Mouse (Mus musculus): Measurements from ENCODE around the gene Nup160. TPM values are rescaled to one million over a fixed set of nuclear protein-coding genes. Genes with fewer than 3 reads are reported as not detected.

Nup160 gene
- polyA plus RNA-seq, 1 experiment from 2014 or later = 41.1 TPM

DNA sequence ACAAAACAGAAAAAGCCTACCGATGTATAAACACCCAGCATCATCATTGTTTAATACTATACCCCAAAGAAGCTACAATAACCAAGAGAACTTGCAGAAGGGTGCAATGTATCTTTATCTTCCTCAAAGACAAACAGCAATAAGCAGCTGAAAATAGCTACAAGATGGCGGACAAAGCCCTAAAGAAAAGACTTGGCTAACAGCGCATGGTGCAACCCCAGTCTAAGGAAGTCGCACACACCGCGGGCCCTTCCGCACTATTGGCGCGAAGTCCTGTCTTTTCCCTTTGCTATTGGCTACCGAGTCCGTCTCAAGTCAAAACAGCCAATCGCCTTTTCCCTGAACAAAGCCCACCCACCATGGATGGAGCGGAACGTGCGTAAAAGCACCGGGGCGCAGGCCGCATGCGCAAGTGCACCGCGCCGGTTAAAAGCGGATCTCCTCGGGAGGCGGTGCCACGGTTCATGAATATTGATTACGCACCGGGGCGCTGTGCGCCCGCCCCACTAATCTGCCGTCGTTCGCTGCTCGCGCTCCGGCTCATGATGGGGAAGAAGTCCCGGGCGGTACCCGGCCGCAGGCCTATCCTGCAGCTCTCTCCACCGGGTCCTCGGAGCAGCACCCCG lies 68.2 kb downstream of the Nup160 start, which contains the start of gene Fnbp4:
Gene Fnbp4, plus strand, starts transcription at position 318 of the 626 bp plus-strand sequence.
- Histone ChIP-seq H3K27me3 (replicated peaks; ENCODE audit: control insufficient read depth, insufficient read depth, low read length) (no peaks in the 10 kb centered on the region), H3K9me3 (ENCODE audit: control insufficient read depth, low read length) (no peaks in the 10 kb centered on the region)
- 0% methylated on average over 44 of the region's 44 CpGs for WGBS

DNA sequence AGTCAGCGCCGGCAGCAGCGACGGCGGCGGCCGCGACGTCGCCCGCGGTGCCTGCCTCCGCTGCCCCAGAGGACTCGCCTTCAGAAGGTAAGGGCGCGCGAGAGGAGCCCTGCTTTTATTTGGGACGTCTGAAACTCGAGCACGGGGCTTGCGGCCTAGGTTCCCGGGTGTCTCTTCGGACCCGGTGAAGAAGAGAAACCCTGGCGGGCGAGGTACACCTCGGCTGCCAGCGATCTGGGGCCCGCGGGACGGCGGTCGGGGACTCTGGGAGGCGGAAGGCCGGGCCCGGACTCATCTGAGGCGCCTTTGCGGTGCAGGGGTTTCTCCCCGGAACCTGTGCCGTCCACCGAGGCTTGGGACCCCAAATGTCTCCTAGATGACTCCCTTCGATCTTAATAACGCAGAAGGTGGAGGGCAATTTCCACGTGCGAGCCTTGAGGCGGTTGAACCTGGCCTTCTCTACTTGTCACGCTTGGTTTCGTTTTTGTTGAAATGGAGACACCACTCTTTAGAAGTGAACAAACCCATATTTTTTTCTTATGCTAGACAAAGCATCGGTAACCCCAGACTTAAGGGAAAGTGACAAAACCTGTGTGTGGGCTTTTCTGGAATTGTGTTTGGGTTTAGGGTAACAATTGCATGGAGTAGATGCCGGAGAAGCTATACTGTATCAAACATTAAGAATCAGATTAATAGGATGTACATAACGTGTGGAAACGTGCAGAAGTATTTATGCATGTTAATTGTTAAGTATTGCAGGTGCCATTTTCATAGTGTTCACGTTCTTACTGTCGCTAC lies 68.9 kb downstream of the Nup160 start:
- Histone ChIP-seq H3K4me1 (ENCODE audit: control insufficient read depth, insufficient read depth, low read length) (peaks cover 14% of the 10 kb centered on the region; the same call in 1 of the 2 replicates), H3K27me3 (replicated peaks; ENCODE audit: control insufficient read depth, insufficient read depth, low read length) (no peaks in the 10 kb centered on the region), H3K27ac (replicated peaks; ENCODE audit: low read depth, low read length) (peak overlapping the region; percentile 98), H3K36me3 (ENCODE audit: control insufficient read depth, insufficient read depth, low read length) (peaks cover 38% of the 10 kb centered on the region), H3K9me3 (ENCODE audit: control insufficient read depth, low read length) (no peaks in the 10 kb centered on the region), H3K9ac (ENCODE audit: low read depth, low read length) (peak overlapping the region; percentile 99), H3K4me2 (ENCODE audit: low read depth, low read length) (peak overlapping the region; percentile 78), H3K4me3 (ENCODE audit: low read depth, low read length) (peak overlapping the region; percentile 98)
- DNase-seq (ENCODE audit: low spot score) = peak; percentile 42
- WGBS = under 1% methylated on average over 52 of the region's 54 CpGs
- peak; percentile 58 for ATAC-seq (ENCODE audit: low read depth)

More for the DNA sequence above, 68.2 kb downstream of the Nup160 start, which contains the start of gene Fnbp4:
- ATAC-seq (ENCODE audit: low read depth) (peak; percentile 99), DNase-seq (ENCODE audit: low spot score) (peak; percentile 100)
- Histone ChIP-seq H3K36me3 (ENCODE audit: control insufficient read depth, insufficient read depth, low read length) (peaks cover 30% of the 10 kb centered on the region), H3K4me3 (ENCODE audit: low read depth, low read length) (peak within 1 kb of the TSS; percentile 98), H3K9ac (ENCODE audit: low read depth, low read length) (peak within 1 kb of the TSS; percentile 99), H3K27ac (replicated peaks; ENCODE audit: low read depth, low read length) (peak within 1 kb of the TSS; percentile 98), H3K4me2 (ENCODE audit: low read depth, low read length) (peak within 1 kb of the TSS; percentile 78), H3K4me1 (ENCODE audit: control insufficient read depth, insufficient read depth, low read length) (peaks cover 14% of the 10 kb centered on the region; the same call in 1 of the 2 replicates)

DNA sequence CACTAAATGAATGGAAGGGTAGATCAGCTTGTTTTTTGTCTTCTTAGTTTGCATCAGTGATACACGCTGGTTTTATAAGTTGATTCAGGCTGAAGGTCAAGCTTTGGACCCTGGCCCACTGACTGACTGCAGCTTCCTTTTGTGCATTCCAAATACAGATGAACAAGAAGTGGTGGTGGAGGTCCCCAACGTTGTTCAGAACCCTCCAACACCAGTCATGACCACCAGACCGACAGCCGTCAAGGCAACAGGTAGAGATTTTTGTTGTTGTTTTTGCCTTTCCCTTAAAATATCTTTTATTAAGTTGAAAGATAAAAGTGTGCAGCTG lies 69.5 kb downstream of the Nup160 start:
- Histone ChIP-seq H3K4me1 (ENCODE audit: control insufficient read depth, insufficient read depth, low read length) (peaks cover 14% of the 10 kb centered on the region; the same call in 1 of the 2 replicates), H3K27ac (replicated peaks; ENCODE audit: low read depth, low read length) (no peak overlapping the region), H3K4me3 (ENCODE audit: low read depth, low read length) (peak overlapping the region; percentile 98), H3K4me2 (ENCODE audit: low read depth, low read length) (peak overlapping the region; percentile 78), H3K36me3 (ENCODE audit: control insufficient read depth, insufficient read depth, low read length) (peaks cover 44% of the 10 kb centered on the region), H3K27me3 (replicated peaks; ENCODE audit: control insufficient read depth, insufficient read depth, low read length) (no peaks in the 10 kb centered on the region), H3K9ac (ENCODE audit: low read depth, low read length) (peak overlapping the region; percentile 99), H3K9me3 (ENCODE audit: control insufficient read depth, low read length) (no peaks in the 10 kb centered on the region)
- ATAC-seq (ENCODE audit: low read depth) (no peak), DNase-seq (ENCODE audit: low spot score) (no peak)
- WGBS = 14% methylated on average over 4 of the region's 4 CpGs

DNA sequence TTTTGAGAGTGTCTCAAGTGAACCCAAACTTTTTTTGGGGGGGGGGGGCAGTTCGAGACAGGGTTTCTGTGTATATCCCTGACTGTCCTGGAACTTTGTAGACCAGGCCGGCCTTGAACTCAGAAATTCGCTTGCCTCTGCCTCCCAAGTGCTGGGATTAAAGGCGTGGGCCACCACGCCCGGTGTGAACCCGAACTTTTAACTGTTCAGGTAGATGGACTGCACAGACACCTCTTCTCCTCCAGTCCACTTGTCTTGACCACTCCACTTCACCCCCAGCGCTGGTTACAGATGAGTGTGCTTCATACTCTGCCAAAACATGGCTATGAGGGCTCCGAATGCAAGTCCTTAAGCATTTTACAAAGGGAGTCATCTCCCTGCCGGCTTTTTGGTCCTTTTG lies 70.1 kb downstream of the Nup160 start:
- Histone ChIP-seq H3K4me1 (ENCODE audit: control insufficient read depth, insufficient read depth, low read length) (peaks cover 14% of the 10 kb centered on the region; the same call in 1 of the 2 replicates), H3K4me3 (ENCODE audit: low read depth, low read length) (peak overlapping the region; percentile 98), H3K27me3 (replicated peaks; ENCODE audit: control insufficient read depth, insufficient read depth, low read length) (no peaks in the 10 kb centered on the region), H3K36me3 (ENCODE audit: control insufficient read depth, insufficient read depth, low read length) (peaks cover 48% of the 10 kb centered on the region), H3K9me3 (ENCODE audit: control insufficient read depth, low read length) (no peaks in the 10 kb centered on the region), H3K27ac (replicated peaks; ENCODE audit: low read depth, low read length) (no peak overlapping the region), H3K9ac (ENCODE audit: low read depth, low read length) (peak overlapping the region; percentile 99; the same call in 1 of the 2 replicates), H3K4me2 (ENCODE audit: low read depth, low read length) (peak overlapping the region; percentile 78)
- 92% methylated on average over 10 of the region's 10 CpGs for WGBS
- DNase-seq (ENCODE audit: low spot score) = no peak
- ATAC-seq (ENCODE audit: low read depth) = no peak

DNA sequence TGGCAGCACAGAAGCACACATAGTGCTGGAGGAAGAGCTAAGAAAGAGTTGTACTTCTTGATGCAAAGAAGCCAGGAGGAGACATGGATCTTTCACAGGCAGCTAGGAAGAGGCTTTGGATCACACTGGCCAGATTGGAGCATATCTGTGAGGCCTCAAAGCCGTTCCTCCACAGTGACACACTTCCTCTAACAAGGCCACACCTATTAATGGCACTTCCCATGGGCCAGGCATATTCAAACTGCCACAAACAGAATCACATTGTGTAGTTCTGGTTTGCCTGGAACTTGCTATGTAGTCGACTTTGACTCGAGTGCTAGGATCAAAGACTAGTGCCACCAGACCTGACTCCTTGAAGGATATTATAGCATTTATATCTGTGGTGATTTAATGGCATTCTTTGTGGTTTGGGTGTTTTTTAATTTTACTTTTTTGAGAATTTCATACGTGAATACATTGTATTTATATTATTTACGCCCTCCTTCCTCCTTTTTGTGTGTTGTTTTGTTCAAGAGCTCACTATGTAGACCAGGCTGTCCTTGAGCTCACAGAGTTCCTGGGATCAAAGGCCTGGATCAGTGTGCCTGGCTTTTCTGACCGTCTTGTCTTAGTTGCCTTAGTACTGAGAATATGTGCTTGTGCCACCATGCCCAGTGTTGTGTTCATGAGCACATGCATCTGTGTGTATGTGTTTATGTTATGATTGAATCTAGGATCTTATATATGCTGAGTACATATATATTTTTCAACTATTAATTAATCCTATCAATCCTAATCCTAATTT lies 72.9 kb downstream of the Nup160 start:
- no peak overlapping the region for H3K9ac ChIP-seq (ENCODE audit: low read depth, low read length)

DNA sequence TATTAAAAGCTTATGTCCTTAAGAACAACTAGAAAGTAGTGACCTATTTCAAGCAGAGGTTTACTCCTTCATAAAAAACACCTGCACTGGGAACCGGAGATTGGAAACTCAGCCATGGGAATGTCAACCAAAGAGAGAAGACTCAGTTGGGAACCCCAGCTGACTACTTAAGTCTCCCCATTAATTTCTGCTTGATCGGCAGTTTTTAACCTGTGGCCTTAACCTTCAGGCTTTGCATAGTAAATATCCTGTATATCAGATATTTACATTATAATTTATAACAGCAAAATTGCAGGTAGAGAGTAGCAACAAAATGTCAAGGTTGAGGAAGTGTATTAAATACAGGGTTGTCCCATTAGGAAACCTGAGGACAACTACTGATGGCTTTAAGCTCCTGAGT lies 76.5 kb downstream of the Nup160 start:
- Histone ChIP-seq H3K9ac (ENCODE audit: low read depth, low read length) (no peak overlapping the region), H3K4me2 (ENCODE audit: low read depth, low read length) (no peak overlapping the region), H3K36me3 (ENCODE audit: control insufficient read depth, insufficient read depth, low read length) (peaks cover 95% of the 10 kb centered on the region), H3K27ac (replicated peaks; ENCODE audit: low read depth, low read length) (no peak overlapping the region), H3K4me3 (ENCODE audit: low read depth, low read length) (no peak overlapping the region), H3K4me1 (ENCODE audit: control insufficient read depth, insufficient read depth, low read length) (peaks cover 6% of the 10 kb centered on the region; the same call in 1 of the 2 replicates), H3K9me3 (ENCODE audit: control insufficient read depth, low read length) (no peaks in the 10 kb centered on the region), H3K27me3 (replicated peaks; ENCODE audit: control insufficient read depth, insufficient read depth, low read length) (no peaks in the 10 kb centered on the region)
- 90% methylated on average over 2 of the region's 2 CpGs for WGBS
- no peak for ATAC-seq (ENCODE audit: low read depth)
- no peak for DNase-seq (ENCODE audit: low spot score)

More for the DNA sequence above, 72.9 kb downstream of the Nup160 start:
- DNase-seq (ENCODE audit: low spot score) = no peak
- Histone ChIP-seq H3K9me3 (ENCODE audit: control insufficient read depth, low read length) (no peaks in the 10 kb centered on the region), H3K27me3 (replicated peaks; ENCODE audit: control insufficient read depth, insufficient read depth, low read length) (no peaks in the 10 kb centered on the region), H3K36me3 (ENCODE audit: control insufficient read depth, insufficient read depth, low read length) (peaks cover 76% of the 10 kb centered on the region), H3K27ac (replicated peaks; ENCODE audit: low read depth, low read length) (no peak overlapping the region), H3K4me2 (ENCODE audit: low read depth, low read length) (no peak overlapping the region), H3K4me3 (ENCODE audit: low read depth, low read length) (no peak overlapping the region), H3K4me1 (ENCODE audit: control insufficient read depth, insufficient read depth, low read length) (peaks cover 14% of the 10 kb centered on the region; the same call in 1 of the 2 replicates)
- 79% methylated on average over 6 of the region's 6 CpGs for WGBS
- ATAC-seq (ENCODE audit: low read depth) = no peak

DNA sequence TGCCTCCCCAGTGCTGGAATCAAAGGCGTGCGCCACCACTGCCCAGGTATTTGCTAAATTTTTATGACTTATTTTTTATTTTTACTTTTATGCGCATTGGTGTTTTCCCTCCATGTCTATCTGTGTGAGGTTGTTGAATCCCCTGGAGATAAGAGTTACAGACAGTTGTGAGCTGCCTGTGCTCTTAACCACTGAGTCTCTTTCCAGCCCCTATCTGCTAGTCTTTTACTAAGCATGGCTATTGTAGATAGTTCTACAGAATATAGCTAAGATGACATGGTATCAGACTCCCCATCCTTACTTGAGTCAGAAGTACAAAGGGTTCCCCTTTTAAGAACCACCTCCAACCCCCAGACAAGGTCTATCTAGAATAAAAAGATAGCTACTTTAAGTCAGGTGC lies 77.2 kb downstream of the Nup160 start:
- H3K27ac ChIP-seq (replicated peaks; ENCODE audit: low read depth, low read length) = no peak overlapping the region
- 96% methylated on average over 3 of the region's 3 CpGs for WGBS

DNA sequence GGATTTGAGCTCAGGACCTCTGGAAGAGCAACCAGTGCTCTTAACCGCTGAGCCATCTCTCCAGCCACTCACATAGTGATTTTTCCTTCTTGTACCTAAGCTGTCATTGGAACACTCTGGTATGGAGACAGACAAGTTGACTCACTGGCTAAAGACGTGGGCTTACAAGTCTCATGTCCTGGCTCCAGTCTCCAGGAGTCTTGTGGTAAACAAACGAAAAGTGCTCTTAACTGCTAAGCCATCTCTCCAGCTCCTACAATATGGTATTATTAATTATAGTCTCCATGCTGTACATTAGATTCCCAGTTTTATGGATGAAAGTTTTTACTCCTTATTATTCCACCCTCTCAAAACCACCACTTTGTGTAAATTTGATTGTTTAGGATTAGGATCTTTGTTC lies 88.1 kb downstream of the Nup160 start:
- Histone ChIP-seq H3K27ac (replicated peaks; ENCODE audit: low read depth, low read length) (no peak overlapping the region), H3K36me3 (ENCODE audit: control insufficient read depth, insufficient read depth, low read length) (peaks cover 94% of the 10 kb centered on the region), H3K9me3 (ENCODE audit: control insufficient read depth, low read length) (no peaks in the 10 kb centered on the region), H3K4me1 (ENCODE audit: control insufficient read depth, insufficient read depth, low read length) (no peaks in the 10 kb centered on the region), H3K4me2 (ENCODE audit: low read depth, low read length) (no peak overlapping the region), H3K4me3 (ENCODE audit: low read depth, low read length) (no peak overlapping the region), H3K27me3 (replicated peaks; ENCODE audit: control insufficient read depth, insufficient read depth, low read length) (no peaks in the 10 kb centered on the region), H3K9ac (ENCODE audit: low read depth, low read length) (no peak overlapping the region)
- DNase-seq (ENCODE audit: low spot score) (no peak), ATAC-seq (ENCODE audit: low read depth) (no peak)
- 82% methylated on average over 3 of the region's 3 CpGs for whole genome bisulfite sequencing

More for the DNA sequence above, 77.2 kb downstream of the Nup160 start:
- Histone ChIP-seq H3K9me3 (ENCODE audit: control insufficient read depth, low read length) (no peaks in the 10 kb centered on the region), H3K36me3 (ENCODE audit: control insufficient read depth, insufficient read depth, low read length) (peaks cover 95% of the 10 kb centered on the region), H3K4me1 (ENCODE audit: control insufficient read depth, insufficient read depth, low read length) (0 out of 2 replicates have a peak, but pooled peaks cover under 1% of the 10 kb centered on the region), H3K27me3 (replicated peaks; ENCODE audit: control insufficient read depth, insufficient read depth, low read length) (no peaks in the 10 kb centered on the region), H3K4me2 (ENCODE audit: low read depth, low read length) (no peak overlapping the region), H3K4me3 (ENCODE audit: low read depth, low read length) (no peak overlapping the region), H3K9ac (ENCODE audit: low read depth, low read length) (no peak overlapping the region)
- ATAC-seq (ENCODE audit: low read depth) = peak; percentile 8; the same call in 1 of the 2 replicates
- no peak for DNase-seq (ENCODE audit: low spot score)

All from embryonic facial prominence, embryonic 14.5 days (tissue).